In the genomic region with DNA sequence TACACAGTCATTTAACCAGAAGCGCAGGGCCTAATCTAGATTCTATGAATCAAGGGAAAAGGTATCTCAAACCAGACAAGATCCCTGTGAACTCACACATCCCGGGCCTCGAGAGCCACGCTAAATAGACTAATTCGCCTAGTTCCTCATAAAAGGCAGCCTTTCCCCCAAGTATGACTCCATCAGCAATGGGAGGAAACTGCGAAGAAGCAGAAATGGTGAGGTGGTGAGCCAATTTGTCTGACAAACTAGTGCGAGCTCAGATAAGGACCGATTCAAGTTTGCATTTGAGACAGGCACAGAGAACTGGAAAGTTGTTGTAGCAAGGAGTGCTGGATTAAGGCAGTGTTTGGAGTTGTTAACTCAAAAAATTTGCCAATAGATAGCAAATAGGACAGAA, we compare ENCODE assay signal across 22 mouse cellular contexts. TPM values are rescaled to one million over a fixed set of nuclear protein-coding genes. Genes with fewer than 3 reads are reported as not detected.
DNase-seq lines count a peak whose midpoint lies in the region; ATAC-seq and TF ChIP-seq lines count a peak whose summit lies in the region.
"Had no signal": no experiment of that assay in that cellular context is flagged by ENCODE, and none has a peak within 500 bp of the region (broad histone marks: within the 10 kb centered on the region; RNA-seq: fewer than 3 reads in every experiment).

No protein-coding gene starts in this region.

- DNase-seq in heart, postnatal 14 days, result no peak
- no peak for DNase-seq in kidney, adult 2 months
- DNase-seq in embryo, embryonic 10.5 days (ENCODE audit: low spot score), result no peak
- DNase-seq: adrenal gland, postnatal 14 days; cerebellum, adult 11-12 months; cerebellum, postnatal 25 days; thymus, postnatal 36 days had no signal

- WGBS in heart, embryonic 15.5 days, result 45% methylated on average over 8 of the region's 8 CpGs
- 84% methylated on average over 8 of the region's 8 CpGs for WGBS in kidney, adult 2 months

- no peak for TF ChIP-seq POLR2A in embryonic fibroblast, embryonic 13.5 days (IDR thresholded peaks at IDR 0.05; ENCODE audit: low read depth, low read length)
- no peak for TF ChIP-seq POLR2A in myocyte (IDR thresholded peaks at IDR 0.05; ENCODE audit: insufficient read length, low read depth)
- TF ChIP-seq POLR2A in kidney, adult 2 months (IDR thresholded peaks at IDR 0.05; ENCODE audit: low read depth, low read length), result no peak

- H3K79me3 ChIP-seq in C2C12 (ENCODE audit: low read depth), result peaks cover 65% of the 10 kb centered on the region

- H3K4me1 ChIP-seq in heart, embryonic 15.5 days (replicated peaks), result 0 out of 2 replicates have a peak, but pooled peaks cover 6% of the 10 kb centered on the region
- H3K4me1 ChIP-seq in embryonic fibroblast, embryonic 13.5 days (ENCODE audit: control insufficient read depth, insufficient read depth, low read length), result peaks cover 3% of the 10 kb centered on the region
- H3K4me1 ChIP-seq in kidney, adult 2 months (ENCODE audit: control insufficient read depth, insufficient read depth, low read length), result no peaks in the 10 kb centered on the region

- no peak for ATAC-seq in heart, embryonic 15.5 days (replicated peaks; ENCODE audit: insufficient number of reproducible peaks, insufficient read depth, low FRiP score, low read depth)

- no peak overlapping the region; the same call in 1 of the 2 replicates for H3K27ac ChIP-seq in heart, embryonic 15.5 days
- peak overlapping the region; percentile 62 for H3K27ac ChIP-seq in embryonic fibroblast, embryonic 13.5 days (ENCODE audit: insufficient read depth, low read length)
- H3K27ac ChIP-seq in kidney, adult 2 months (ENCODE audit: insufficient read depth, low read depth, low read length), result no peak overlapping the region
- H3K27ac ChIP-seq: limb, embryonic 15.5 days had no signal

- H3ac ChIP-seq in C2C12 (ENCODE audit: control insufficient read depth, insufficient read length, low read depth) (peak overlapping the region; percentile 72), myocyte (ENCODE audit: control insufficient read depth, insufficient read length) (peak overlapping the region; percentile 43)

- peak overlapping the region; percentile 48 for H3K4me3 ChIP-seq in heart, embryonic 15.5 days
- H3K4me3 ChIP-seq in C2C12 (ENCODE audit: insufficient read depth, poor library complexity, severe bottlenecking), result peak overlapping the region; percentile 58
- H3K4me3 ChIP-seq in embryonic fibroblast, embryonic 13.5 days (ENCODE audit: insufficient read depth, low read length), result peak overlapping the region; percentile 61
- peak overlapping the region; percentile 90 for H3K4me3 ChIP-seq in myocyte
- H3K4me3 ChIP-seq in kidney, adult 2 months (ENCODE audit: insufficient read depth, low read depth, low read length), result no peak overlapping the region

- H3K79me2 ChIP-seq in C2C12 (ENCODE audit: control insufficient read depth, insufficient read depth), result peaks cover 80% of the 10 kb centered on the region
- peaks cover 60% of the 10 kb centered on the region for H3K79me2 ChIP-seq in myocyte (ENCODE audit: control insufficient read depth, insufficient read depth)

- no peaks in the 10 kb centered on the region for H3K36me3 ChIP-seq in heart, embryonic 15.5 days
- H3K36me3 ChIP-seq in C2C12 (ENCODE audit: control insufficient read depth, insufficient read depth), result peaks cover 16% of the 10 kb centered on the region
- H3K36me3 ChIP-seq in myocyte (ENCODE audit: control insufficient read depth, insufficient read depth), result peaks cover 3% of the 10 kb centered on the region
- H3K36me3 ChIP-seq in kidney, adult 2 months (ENCODE audit: control insufficient read depth, insufficient read depth, low read length), result no peaks in the 10 kb centered on the region
- H3K36me3 ChIP-seq: limb, embryonic 15.5 days had no signal

- no peak for TF ChIP-seq CTCF in C2C12 (IDR thresholded peaks at IDR 0.05; ENCODE audit: control insufficient read depth, insufficient read depth, insufficient read length)
- TF ChIP-seq CTCF in embryonic fibroblast, embryonic 13.5 days (IDR thresholded peaks at IDR 0.05; ENCODE audit: borderline replicate concordance, insufficient read depth, low read length), result no peak
- TF ChIP-seq CTCF in kidney, adult 2 months (conservative IDR thresholded peaks at IDR 0.05; ENCODE audit: insufficient read depth, insufficient read length, low read depth, low read length), result no peak

- intact Hi-C loops in heart, postnatal 14 days (cut with DNase I), result no loop called here

- no peaks in the 10 kb centered on the region for H3K9me3 ChIP-seq in heart, embryonic 15.5 days (replicated peaks)
- H3K9me3 ChIP-seq: limb, embryonic 15.5 days had no signal

- no peak overlapping the region for H3K9ac ChIP-seq in heart, embryonic 15.5 days
- H3K9ac ChIP-seq: limb, embryonic 15.5 days had no signal

- peaks cover 8% of the 10 kb centered on the region; the same call in 1 of the 2 replicates for H3K27me3 ChIP-seq in heart, embryonic 15.5 days
- H3K27me3 ChIP-seq in C2C12 (ENCODE audit: control insufficient read depth, insufficient read depth, insufficient read length) (no peaks in the 10 kb centered on the region), myocyte (ENCODE audit: control insufficient read depth, insufficient read depth, insufficient read length) (no peaks in the 10 kb centered on the region)
- H3K27me3 ChIP-seq in kidney, adult 2 months (replicated peaks; ENCODE audit: control insufficient read depth, insufficient read depth, low read length), result no peaks in the 10 kb centered on the region; the same call in 1 of the 2 replicates

- H3K4me2 ChIP-seq in heart, embryonic 15.5 days, result peak overlapping the region; percentile 79
- peak overlapping the region; percentile 90 for H3K4me2 ChIP-seq in myocyte (ENCODE audit: low read depth)

TF ChIP-seq in C2C12, 6 proteins besides CTCF, POLR2A, EP300 and RAD21:
- TF ChIP-seq USF1 (IDR thresholded peaks at IDR 0.05; ENCODE audit: low read depth), result no peak
- no peak for TF ChIP-seq CEBPB (IDR thresholded peaks at IDR 0.05; ENCODE audit: low read depth)
- no peak for TF ChIP-seq MYOD1 (IDR thresholded peaks at IDR 0.05; ENCODE audit: control insufficient read depth, insufficient read length, low read depth)
- no peak for TF ChIP-seq MYOG (IDR thresholded peaks at IDR 0.05; ENCODE audit: control insufficient read depth, extremely low read depth, insufficient read length)
- no peak for TF ChIP-seq MAX (IDR thresholded peaks at IDR 0.05)
- no peak for TF ChIP-seq FOSL1 (IDR thresholded peaks at IDR 0.05; ENCODE audit: insufficient read depth, low read length, poor library complexity, severe bottlenecking)

TF ChIP-seq in myocyte, 11 proteins besides CTCF, POLR2A, EP300 and RAD21:
- no peak for TF ChIP-seq CEBPB (IDR thresholded peaks at IDR 0.05; ENCODE audit: insufficient read depth, poor library complexity, severe bottlenecking)
- TF ChIP-seq TCF12 (IDR thresholded peaks at IDR 0.05; ENCODE audit: insufficient read depth, poor library complexity, severe bottlenecking), result no peak
- no peak for TF ChIP-seq TCF3 (IDR thresholded peaks at IDR 0.05; ENCODE audit: insufficient read length, low read depth)
- TF ChIP-seq REST (IDR thresholded peaks at IDR 0.05; ENCODE audit: insufficient read depth, insufficient read length), result no peak
- no peak for TF ChIP-seq MAX (IDR thresholded peaks at IDR 0.05; ENCODE audit: low read depth)
- no peak for TF ChIP-seq USF1 (IDR thresholded peaks at IDR 0.05; ENCODE audit: low read depth)
- no peak for TF ChIP-seq POLR2AphosphoS2 (IDR thresholded peaks at IDR 0.05; ENCODE audit: insufficient read length, low read depth)
- no peak for TF ChIP-seq SRF (IDR thresholded peaks at IDR 0.05; ENCODE audit: control insufficient read depth, insufficient read length, low read depth)
- TF ChIP-seq MYOD1 (IDR thresholded peaks at IDR 0.05; ENCODE audit: control insufficient read depth in 1 of 3, insufficient read length in 2 of 3, low read depth in 2 of 3), result no peak
TF ChIP-seq in myocyte: peak in this region for 0.

RNA-seq across cellular contexts. Expression of gene Ereg, which starts 0.8 kb away (rescaled TPM):
- polyA plus RNA-seq in heart, embryonic 15.5 days (2015; fragmentation: Nextera tagmentation; extraction: Ambion mirVana), result 0.08 and 0.09 TPM in 2 replicates
- total RNA-seq in heart, postnatal 14 days (2021), result under 1 TPM; 0.07 TPM
- polyA plus RNA-seq in C2C12 (2012; fragmentation: generic; extraction: Trizol), result 3.6 TPM
- 15.9 and 31.8 TPM in 2 replicates for polyA plus RNA-seq in embryonic fibroblast, embryonic 13.5 days (2011; ENCODE audit: insufficient read length, low read depth, missing spikeins)
- polyA plus RNA-seq in myocyte (2012; fragmentation: generic; extraction: Trizol), result 1.6 TPM
- polyA plus RNA-seq in kidney, adult 2 months (2012; rRNA removed), result 0.03 TPM in 1 of 2 replicates, not detected in the other
- total RNA-seq: gastrocnemius, adult 8-10 months; layer of hippocampus, postnatal 10 days; left cerebral cortex, postnatal 10 days; MEL; midbrain, postnatal 0 days had no signal
- polyA plus RNA-seq: hindbrain, embryonic 16.5 days; kidney, embryonic 14.5 days; midbrain, postnatal 0 days; neural tube, embryonic 11.5 days; testis, adult 2 months had no signal

RNA-seq across cellular contexts. Expression of gene Epgn, which starts 46.4 kb away (rescaled TPM):
- polyA plus RNA-seq in heart, embryonic 15.5 days (2015; fragmentation: Nextera tagmentation; extraction: Ambion mirVana), result 0.14 and 0.15 TPM in 2 replicates
- total RNA-seq in heart, postnatal 14 days (2021), result under 1 TPM; 0.45 to 0.51 TPM
- polyA plus RNA-seq in C2C12 (2012; fragmentation: generic; extraction: Trizol) (0.04 TPM), myocyte (2012; fragmentation: generic; extraction: Trizol) (0.08 TPM)
- not detected in 2 replicates for polyA plus RNA-seq in embryonic fibroblast, embryonic 13.5 days (2011; ENCODE audit: insufficient read length, low read depth, missing spikeins)
- polyA plus RNA-seq in kidney, adult 2 months (2012; rRNA removed), result not detected in 2 replicates
- total RNA-seq: adrenal gland, postnatal 14 days; MEL had no signal
- polyA plus RNA-seq: hindbrain, embryonic 16.5 days; kidney, embryonic 14.5 days; liver, embryonic 16.5 days; midbrain, postnatal 0 days had no signal
